Mouse (Mus musculus): ENCODE results near the gene Chst15.
A peak's percentile ranks its signal among the peaks of the same experiment; 100 is the strongest.

The Chst15 gene

GRCm38 (mm10) chr7:132335367-132335766 is 18.3 kb upstream of the Chst15 start:
- no peak for DNase-seq

- DNase-seq: no peak
These were observed 16.1 kb upstream of the Chst15 start for GRCm38 (mm10) chr7:132333078-132333477.

GRCm38 (mm10) chr7:132332176-132332575 is 15.1 kb upstream of the Chst15 start:
- DNase-seq: no peak

GRCm38 (mm10) chr7:132330179-132330578 is 13.2 kb upstream of the Chst15 start:
- no peak for DNase-seq

- DNase-seq: no peak
These were observed 11.6 kb upstream of the Chst15 start for GRCm38 (mm10) chr7:132328648-132329047.

- DNase-seq: peak; percentile 72 to 80
These were observed 8.7 kb upstream of the Chst15 start for GRCm38 (mm10) chr7:132325549-132326331.

GRCm38 (mm10) chr7:132323430-132323829 is 6.4 kb upstream of the Chst15 start:
- no peak for DNase-seq

- no peak for DNase-seq
These were observed 4.4 kb upstream of the Chst15 start for GRCm38 (mm10) chr7:132321392-132321958.

GRCm38 (mm10) chr7:132316101-132317035 is 660 bp downstream of the Chst15 start:
- peak; percentile 77 to 86 for DNase-seq

- DNase-seq: peak; percentile 84 to 91
These were observed 1.6 kb downstream of the Chst15 start for GRCm38 (mm10) chr7:132315149-132316091.

- no peak for DNase-seq
These were observed 4.6 kb downstream of the Chst15 start for GRCm38 (mm10) chr7:132312396-132312795.

- DNase-seq: no peak
These were observed 8.4 kb downstream of the Chst15 start for GRCm38 (mm10) chr7:132308537-132309191.

- DNase-seq: peak; percentile 47 to 64
These were observed 9.2 kb downstream of the Chst15 start for GRCm38 (mm10) chr7:132307722-132308271.

GRCm38 (mm10) chr7:132306671-132307412 is 10.2 kb downstream of the Chst15 start:
- no peak for DNase-seq

- DNase-seq: no peak
These were observed 11.3 kb downstream of the Chst15 start for GRCm38 (mm10) chr7:132305492-132306375.

GRCm38 (mm10) chr7:132304424-132305085 is 12.5 kb downstream of the Chst15 start:
- DNase-seq: no peak

- DNase-seq: no peak
These were observed 13.0 kb downstream of the Chst15 start for GRCm38 (mm10) chr7:132303988-132304387.

- DNase-seq: no peak
These were observed 14.4 kb downstream of the Chst15 start for GRCm38 (mm10) chr7:132302508-132303241.
